Mouse (Mus musculus) erythroblast, adult 5-6 weeks (primary cell): ENCODE results near the gene Rap1b. TPM values are rescaled to one million over a fixed set of nuclear protein-coding genes. Genes with fewer than 3 reads are reported as not detected.
"Not testable (repeated sequence)": the region's sequence is repeated elsewhere in the genome, so short reads cannot be mapped to it uniquely, and the experiment has no call there.

Experiments
- ATAC-seq: replicated peaks from 2 replicates; pipeline ENCODE4 v1.8.0; 2016; ENCODE audit warnings: moderate number of reproducible peaks, mild to moderate bottlenecking, moderate TSS enrichment, inconsistent platforms; ENCODE audit not compliant: poor library complexity, low FRiP score, severe bottlenecking
- total RNA-seq, 2 experiments: library from RNA; stranded (forward) in 1 of 2; stranded (reverse) in 1 of 2; fragments of 150-400 nt in 1 of 2; fragments of 200-764, 138-1000 nt in 1 of 2; gene quantifications; 2 replicates each; pipeline versions ENCODE4 v1.2.3 to v1.2.4; 2015 to 2017; ENCODE audit warnings: low replicate concordance in 2 of 2

The Rap1b gene
- total RNA-seq (2015; ENCODE audit: low replicate concordance) (117 and 134 TPM in 2 replicates), total RNA-seq (2017; ENCODE audit: low replicate concordance) (33.7 and 51.7 TPM in 2 replicates)

DNA sequence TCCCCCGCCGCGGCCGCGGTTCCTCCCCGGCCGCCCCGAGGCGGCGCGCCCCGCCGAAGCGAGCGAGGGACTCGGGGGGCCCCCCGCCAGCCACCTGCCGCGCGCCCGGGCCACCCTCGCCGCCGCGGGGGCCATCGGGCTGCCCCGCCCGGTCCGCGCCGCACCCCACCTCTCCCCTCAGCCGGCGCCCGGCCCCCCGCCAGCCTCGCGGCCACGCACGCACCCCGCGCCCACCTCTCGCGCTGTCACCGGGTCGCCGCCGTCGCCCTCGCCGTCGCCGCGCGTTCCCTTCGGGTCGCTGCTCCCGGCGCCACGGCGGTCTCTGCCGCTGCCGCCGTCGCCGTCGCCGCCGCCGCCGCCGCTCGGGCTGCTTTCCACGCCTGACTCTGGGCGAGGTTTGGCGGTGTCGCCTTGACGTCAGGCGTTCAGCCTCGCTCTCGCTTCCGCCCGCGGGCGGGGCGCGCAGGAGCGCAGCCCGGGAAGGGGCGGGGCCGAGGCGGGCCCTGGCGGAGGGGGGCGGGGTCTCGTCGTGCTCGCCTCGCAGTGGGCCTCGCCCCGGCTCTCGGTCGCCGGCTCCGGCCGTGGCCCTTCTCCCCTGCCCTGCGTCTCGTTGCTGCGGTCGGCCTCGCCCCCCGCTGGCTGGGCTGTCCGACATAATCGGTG is at the start of gene Rap1b:
Gene Rap1b, minus strand, starts transcription at position 439 of the 663 bp plus-strand sequence.
- ATAC-seq, result peak; percentile 96

DNA sequence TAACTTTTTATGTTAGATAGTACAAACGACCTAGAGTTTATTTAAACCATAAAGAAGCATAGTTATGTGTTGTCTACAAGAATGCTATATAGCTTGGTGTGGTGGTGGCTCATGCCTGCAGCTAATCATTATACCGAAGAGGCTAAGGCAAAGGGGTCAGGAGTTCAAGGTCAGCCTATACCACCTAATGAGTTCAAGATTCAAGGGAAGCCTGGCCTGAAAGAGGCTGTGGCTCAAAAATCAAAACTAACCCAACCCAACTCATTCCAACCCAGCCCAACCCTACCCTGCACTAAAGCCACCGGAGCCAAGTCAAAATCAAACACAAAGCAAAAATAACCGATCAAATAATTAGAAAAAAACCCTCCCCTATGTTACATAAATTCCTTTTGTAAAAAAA is 49.4 kb upstream of the Rap1b start:
- ATAC-seq, result no peak

DNA sequence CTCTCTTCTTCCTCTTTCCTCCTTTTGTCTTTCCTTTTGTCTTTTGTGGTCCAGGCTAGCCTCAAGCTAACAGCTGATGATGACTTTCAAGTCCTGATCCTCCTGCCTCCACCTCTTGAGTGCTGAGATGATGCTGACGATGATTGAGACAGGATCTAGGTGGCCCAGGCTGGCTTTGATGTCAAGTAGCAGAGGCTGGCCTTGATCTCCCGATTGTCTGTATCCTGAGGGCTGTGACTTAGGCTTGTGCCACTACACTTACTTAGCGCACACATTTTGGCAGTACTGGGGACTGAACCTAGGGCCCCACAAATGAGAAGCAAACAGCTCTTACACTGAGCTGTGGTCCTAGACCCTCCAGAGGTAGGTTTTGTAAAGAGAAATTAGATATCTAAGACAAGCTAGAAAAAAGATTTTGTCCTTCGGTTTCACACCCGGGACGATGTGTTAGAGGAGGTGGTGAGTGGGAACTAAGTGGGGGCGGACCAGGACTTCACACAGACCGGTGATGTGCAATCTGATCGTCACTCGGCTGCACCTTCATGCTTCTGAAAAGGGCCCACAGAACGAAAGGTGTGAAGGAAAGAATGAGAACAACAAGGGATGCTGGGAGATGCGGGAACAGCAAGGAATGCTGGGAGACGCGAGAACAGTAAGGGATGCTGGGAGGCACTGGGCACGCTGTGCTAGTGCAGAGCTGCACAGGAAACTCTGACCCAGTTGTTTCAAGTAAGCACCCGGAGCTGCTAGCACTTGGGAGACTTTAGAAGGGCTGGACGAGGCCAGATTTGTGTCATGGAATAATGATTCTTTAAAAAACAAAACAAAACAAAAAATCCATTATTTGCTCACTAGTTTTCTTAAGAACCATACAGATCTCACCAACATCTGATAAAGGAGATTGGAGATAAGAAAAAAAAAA is 48.5 kb upstream of the Rap1b start:
- no peak for ATAC-seq

DNA sequence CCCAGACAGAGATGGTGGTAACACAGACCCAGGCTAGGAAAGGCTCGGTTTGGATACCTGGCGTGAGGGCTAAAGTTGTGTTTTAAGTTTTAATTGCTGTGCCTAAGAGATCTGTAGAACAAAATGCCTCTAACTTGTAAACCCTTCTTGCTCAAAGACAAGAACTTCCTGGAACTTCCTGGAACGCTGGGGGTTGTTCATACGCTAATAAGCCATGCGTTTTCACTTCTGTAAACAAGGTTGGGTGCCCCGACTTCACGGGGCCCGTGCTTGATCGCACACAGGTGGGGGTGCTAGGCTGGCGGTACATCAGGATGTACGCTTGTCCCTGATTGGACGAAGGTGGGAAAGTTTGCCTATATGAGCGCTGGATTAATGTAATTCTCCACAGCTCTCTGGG is 47.3 kb upstream of the Rap1b start:
- ATAC-seq, result not testable (repeated sequence)

DNA sequence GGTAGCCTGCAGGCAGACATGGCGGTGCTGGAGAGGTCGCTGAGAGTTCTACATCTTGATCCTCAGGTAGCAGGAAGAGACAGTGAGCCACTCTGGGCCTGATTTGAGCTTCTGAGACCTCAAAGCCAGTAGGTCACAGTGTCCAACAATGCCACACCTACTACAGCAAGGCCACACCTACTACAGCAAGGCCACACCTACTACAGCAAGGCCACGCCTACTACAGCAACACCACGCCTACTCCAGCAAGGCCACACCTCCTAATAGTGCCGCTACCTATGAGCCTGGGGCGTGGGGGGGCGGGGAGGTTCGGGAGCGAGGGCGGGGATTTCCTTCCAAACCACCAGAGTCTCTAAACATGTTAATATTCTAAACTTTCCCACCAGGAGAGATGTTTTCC is 45.5 kb upstream of the Rap1b start:
- no peak for ATAC-seq

DNA sequence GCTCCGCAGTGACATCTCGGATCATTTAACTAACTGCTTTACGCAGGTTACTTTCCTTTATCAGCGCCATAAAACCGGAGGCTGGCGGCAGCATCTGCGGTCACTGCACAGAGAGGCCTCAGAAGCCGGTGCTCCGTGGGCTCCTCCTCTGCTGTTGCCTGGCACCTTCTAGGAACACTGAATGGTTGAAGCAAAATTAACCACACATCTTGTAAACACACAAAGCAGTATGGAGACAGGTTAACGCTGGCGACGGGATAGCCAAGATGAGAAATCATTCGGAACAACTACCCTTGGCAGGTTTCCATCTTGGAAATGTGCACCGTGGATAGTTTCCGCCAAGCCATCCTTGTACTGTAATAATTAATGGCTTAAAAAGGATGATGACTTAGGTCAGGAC is 43.0 kb upstream of the Rap1b start:
- ATAC-seq, result no peak

DNA sequence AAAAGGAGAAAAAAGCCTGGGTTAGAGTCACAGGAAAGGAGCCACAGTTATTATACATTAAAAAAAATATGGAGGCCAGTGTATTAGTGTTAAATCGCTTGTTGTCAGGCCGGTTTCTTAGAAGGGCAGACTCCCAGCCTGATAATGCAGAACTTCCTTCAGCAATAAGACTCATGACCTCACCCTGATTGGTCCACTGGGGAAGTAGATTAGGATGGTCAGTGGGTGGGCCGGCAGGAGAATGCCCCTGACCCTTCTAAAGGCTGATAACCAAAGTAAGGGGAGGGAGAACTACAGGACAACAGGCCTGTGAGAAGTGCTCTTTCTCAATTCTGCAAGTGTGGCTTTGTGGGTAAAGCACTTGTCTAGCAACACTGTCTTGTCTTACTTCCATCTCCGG is 39.5 kb upstream of the Rap1b start:
- ATAC-seq, result no peak

DNA sequence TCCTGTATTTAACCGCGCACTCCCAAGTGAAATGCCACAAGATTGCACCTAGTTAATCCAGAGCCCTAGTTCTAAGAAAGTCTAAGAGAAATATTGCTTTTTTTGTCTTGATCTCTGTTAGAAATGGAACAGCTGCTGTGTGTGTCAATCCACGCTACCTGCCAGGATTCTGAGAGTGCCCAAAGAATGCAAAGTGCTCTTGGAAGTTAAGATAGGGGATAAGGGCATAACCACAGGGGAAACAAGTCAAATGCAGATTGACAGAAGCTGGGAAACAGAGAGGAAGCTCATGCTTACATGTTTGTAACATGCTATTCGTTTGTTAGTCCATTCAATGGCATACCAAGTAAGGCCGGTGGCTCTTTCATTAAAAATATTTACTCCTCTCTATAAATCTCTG is 38.9 kb upstream of the Rap1b start:
- ATAC-seq, result no peak

DNA sequence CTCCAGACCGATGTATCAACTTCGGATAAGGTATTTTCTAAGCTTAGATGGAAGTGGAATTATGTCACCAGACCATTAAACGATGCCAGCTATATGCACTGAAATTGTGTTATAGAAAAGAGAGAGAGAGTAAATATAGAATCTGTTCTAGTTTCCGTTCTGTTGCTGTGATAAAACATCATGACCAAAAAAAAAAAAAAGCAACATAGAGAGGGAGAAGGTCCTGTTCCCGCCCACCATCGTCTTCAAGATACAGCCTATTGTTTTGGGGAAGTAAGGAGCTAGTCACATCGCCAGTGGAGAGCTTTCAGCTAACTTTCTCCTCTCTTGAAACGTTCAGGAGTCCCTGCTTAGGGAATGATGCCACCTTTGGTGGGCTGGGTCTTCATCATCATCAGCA is 37.6 kb upstream of the Rap1b start:
- no peak for ATAC-seq

DNA sequence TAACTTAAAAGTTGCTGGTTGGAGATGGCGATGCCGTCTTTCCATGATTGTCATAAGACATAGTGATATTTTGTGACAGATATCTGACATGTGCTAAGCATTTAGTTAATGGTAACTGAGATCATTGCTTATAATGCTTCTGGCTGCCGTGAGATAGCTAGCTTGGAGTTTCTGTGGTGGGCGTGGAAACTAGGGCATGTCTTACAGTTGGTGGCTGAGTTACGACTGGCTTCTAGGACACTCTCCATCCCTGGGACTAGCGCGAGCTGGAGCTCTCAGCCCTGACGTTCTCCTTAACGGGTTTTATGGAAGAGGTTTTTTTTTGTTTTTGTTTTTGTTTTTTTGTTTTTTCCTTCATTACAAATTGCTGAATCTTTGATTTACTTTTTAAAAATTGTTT is 32.8 kb upstream of the Rap1b start:
- ATAC-seq, result no peak

DNA sequence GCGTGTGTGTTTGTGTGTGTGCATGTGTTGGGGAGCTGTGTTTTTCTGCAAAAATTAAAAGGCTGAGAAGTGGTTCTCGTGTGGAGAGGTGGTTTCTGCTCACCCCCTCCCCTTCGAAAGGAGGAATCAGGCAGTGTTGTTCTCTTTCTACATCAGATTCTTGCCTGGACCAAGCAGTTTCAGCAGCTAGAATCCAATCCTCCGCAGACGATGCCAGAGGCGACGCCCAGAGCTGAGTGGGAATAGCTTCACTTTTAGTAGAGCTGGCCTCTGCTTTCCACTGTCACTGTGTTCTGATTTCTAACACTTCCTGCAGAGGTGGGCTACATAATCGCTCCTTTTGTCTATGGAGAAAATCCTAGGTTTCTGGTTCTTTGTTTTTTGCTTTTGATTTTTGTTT is 31.0 kb upstream of the Rap1b start:
- ATAC-seq, result no peak

DNA sequence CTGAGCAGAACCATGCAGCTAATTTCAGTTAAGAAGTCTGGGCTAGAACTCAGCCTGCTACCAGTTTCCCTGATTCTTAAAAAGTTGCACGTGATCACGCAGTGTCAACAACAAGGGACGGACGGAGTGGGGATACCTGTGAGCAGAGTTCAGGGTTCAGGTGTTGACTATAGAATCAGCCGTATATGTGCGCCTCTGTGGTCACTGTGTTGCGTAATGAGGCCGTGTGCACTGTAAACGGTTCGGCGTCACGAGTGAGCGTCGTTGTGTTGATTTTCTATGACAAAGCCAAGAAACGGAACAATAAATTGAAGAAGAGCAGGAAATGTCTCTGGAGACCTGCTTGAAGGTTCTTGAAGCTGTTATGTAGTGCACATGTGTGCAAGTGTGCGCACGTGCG is 30.6 kb upstream of the Rap1b start:
- no peak for ATAC-seq

DNA sequence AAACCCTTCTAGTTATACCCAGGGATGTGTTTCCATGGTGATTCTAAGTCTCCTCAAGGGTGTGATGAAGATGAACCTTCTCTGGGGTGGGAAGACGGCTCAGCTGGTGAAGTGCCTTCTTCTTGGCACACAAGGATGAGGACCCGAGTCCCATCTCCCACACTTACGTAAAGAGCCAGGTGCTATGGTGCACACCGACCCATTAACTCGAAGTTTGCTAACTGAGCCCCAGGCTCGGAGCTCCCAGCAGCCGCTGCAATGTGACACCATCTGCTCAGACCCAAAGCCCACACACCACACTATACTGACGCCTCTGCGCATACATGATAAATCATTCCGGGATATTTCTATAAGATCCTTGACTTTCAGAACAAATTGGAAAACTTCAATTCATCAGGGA is 29.1 kb upstream of the Rap1b start:
- no peak for ATAC-seq

DNA sequence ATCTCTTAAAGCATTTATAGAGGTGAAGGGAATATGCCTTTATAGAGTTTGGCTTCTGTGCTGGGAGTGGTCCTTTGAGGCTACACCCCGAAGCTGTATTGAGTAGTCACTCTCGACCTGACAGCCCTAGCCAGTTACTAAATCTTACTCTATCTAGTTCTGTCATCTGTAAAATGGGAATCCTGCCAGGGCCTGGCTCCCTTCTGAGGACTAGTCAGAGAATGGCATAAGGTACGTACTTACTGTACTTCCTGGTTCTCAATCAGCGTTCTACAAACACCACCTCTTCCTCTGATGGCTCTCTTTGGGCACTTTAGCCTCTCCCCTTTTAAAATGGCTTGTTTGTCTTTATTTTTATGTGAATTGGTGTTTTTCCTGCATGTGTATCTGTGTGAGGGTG is 28.1 kb upstream of the Rap1b start:
- ATAC-seq, result no peak

DNA sequence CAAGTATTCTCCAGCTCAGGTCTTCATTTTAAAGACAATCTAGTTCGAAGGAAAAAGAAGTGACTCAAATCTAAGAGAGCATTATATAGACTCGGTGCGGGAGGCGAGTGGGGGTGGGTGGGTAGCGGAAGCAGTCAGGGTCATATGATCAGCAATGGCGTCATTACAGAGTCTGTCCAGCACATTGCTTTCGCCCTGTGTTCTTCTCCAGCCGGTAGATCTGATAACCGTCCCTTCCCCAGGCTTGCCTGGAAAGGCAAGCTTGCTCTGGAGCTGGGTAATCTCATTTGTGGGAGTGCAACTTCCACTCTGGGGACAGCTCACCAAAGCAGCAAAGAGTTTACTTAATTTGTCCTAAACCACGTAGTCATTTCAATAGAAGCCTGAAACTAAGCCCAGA is 26.6 kb upstream of the Rap1b start:
- ATAC-seq, result no peak

DNA sequence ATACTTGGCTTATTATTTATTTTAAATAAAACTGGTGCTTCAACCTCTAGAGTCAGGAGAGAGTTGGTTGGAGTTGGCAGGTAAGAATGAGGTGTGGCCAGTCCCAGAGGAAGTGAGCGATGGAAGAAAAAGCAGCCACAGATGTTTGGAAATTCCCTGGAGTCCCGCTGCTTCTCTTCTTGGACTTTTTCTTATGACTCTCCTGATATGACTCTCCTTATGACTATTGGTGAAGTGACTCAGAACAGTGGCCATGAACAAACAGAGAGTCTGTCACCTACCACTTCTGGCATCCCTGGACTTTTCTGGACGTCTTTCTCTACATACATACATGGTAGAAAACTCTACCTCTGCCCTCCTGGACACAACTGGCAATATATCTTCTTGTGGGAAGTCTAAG is 21.5 kb upstream of the Rap1b start:
- ATAC-seq, result no peak

DNA sequence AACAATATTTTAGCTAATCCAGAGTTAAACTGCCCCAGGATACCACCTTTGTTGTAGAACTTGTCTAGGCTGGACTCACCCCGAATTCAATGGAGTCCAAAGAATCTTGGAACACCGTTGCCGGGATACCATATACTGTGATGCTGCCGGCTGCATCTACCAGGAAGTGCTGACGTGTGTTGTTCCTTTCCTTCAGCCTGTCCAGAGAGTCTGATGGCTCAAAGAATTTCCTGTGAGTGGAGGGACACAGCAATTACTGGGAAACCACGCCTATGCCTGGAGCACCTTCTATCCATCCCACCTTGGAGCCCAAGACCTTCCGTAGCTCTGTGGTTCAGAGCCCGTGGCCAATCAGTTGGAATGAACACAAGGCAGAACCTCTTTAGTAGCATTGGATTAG is 20.8 kb upstream of the Rap1b start:
- no peak for ATAC-seq

DNA sequence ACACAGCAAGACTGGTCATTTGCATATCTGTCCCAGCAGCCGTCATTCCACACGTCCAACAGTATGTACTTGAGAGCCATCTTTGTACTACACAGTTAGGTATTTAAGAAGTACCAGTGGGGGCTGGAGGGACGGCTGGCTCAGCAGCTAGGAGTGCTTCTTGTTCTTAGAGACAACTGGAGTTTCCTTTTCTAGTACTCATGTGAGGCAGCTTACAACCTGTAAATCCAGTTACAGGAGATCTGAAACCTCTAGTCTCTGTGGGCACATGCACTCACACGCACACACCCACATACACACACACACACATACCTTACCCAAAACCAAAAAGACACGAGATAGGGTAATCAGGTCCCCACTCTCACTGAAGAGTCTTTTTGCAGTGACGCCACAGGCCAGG is 18.9 kb upstream of the Rap1b start:
- ATAC-seq, result no peak

DNA sequence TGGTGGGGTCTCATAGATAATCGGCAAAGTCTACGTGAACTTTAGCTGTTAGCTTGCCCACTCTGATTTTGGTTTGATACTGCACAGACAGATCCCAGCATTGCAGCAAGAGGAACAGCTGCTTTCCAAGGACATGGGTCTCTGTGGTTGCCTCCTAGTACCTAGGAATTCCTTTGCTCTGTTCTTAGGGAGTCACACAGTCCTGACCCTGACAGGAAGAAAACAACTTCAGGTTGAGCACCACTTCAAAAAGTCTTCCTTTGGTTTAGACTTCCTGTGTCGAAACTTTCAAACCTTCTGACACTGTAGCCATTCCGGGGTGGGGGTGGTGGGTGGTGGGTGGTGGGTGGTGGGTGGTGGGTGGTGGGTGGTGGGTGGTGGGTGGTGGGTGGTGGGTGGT is 18.4 kb upstream of the Rap1b start:
- ATAC-seq, result no peak

DNA sequence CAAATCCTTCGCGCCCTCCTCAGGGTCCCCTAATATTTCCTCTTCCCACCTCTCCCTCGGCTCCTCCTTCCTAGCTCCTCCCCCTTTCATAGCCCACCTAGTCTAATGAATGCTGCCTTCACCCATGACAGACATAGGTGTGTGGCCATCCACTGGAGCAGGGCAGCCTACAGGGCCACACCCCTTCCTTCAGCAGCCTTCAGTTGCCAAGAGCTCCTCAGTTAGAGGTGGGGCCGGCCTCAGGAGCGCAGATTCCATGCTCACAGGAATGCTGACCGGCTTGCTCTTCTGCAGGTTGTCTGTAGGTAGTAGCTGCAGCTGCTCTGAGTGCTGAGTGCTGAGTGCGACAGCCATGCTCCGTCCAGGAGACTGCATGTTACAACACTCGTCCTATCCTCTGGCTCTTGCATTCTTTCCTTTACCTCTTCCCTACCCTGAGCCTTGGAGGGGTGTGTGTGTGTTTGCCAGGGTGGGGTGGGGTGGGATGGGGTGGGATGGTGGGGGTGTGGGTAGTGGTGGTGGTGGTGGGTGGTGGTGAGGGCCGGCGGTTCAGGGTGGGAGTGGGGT is 16.3 kb upstream of the Rap1b start:
- ATAC-seq, result 0 out of 2 replicates have a peak, but pooled peaks have one; percentile 26

DNA sequence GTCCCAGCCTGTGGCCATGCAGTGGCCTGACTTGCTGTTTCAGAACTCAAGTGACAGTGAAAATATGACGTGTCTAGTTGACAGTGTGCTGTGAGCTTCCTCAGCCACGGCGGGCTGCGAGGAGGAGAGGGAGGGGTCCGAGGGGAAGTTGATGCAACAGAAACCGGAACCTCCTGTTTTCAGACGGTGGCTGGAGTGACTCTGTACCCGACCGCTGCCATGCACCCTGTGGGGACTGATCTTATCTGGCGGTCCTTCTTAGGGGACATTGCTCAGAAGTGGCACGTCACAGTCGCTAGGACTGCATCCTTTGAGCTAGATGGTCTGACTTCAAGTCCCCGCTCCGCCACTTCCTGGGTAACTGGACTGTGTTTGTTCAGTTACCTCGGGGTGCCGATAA is 15.1 kb upstream of the Rap1b start:
- ATAC-seq, result 0 out of 2 replicates have a peak, but pooled peaks have one; percentile 42
